Mouse (Mus musculus) liver, embryonic 11.5 days (tissue): ENCODE data around the gene Brca1. TPM values are rescaled to one million over a fixed set of nuclear protein-coding genes. Genes with fewer than 3 reads are reported as not detected.
A peak's percentile ranks its signal among the peaks of the same experiment; 100 is the strongest.
"Not testable (repeated sequence)": the region's sequence is repeated elsewhere in the genome, so short reads cannot be mapped to it uniquely, and the experiment has no call there.

Experiments
- ATAC-seq: fragments of 200-750 bp; cut with Nextera tagmentation; replicated peaks from 2 replicates; pipeline ENCODE4 v1.8.0; 2017; ENCODE audit warnings: moderate number of reproducible peaks, mild to moderate bottlenecking, moderate TSS enrichment, moderate library complexity; ENCODE audit not compliant: low FRiP score
- DNase-seq: peaks from one replicate; pipeline ENCODE4 v3.0.0-alpha.2; 2017; ENCODE audit warnings: low spot score
- H3K27ac ChIP-seq: fragments of 300-500 bp; sonication (generic); 2 replicates; pipeline ENCODE4 v1.5.1; 2014; ENCODE audit warnings: mild to moderate bottlenecking, low read depth, low read length, control low read depth
- H3K27me3 ChIP-seq: fragments of 300-500 bp; sonication (generic); replicated peaks from 2 replicates; pipeline ENCODE4 v1.6.1; 2014; ENCODE audit warnings: low read length, mixed read lengths; ENCODE audit not compliant: control insufficient read depth, insufficient read depth
- H3K36me3 ChIP-seq: fragments of 300-500 bp; sonication (generic); 2 replicates; pipeline ENCODE4 v1.6.1; 2014; ENCODE audit warnings: mild to moderate bottlenecking, low read length, moderate library complexity, mixed read lengths; ENCODE audit not compliant: control insufficient read depth, insufficient read depth
- H3K4me1 ChIP-seq: fragments of 300-500 bp; sonication (generic); replicated peaks from 2 replicates; pipeline ENCODE4 v1.6.1; 2014; ENCODE audit warnings: low read length, mixed read lengths; ENCODE audit not compliant: control insufficient read depth, insufficient read depth
- H3K4me2 ChIP-seq: fragments of 300-500 bp; sonication (generic); 2 replicates; pipeline ENCODE4 v1.6.1; 2014; ENCODE audit warnings: mild to moderate bottlenecking, control low read depth, moderate library complexity
- H3K4me3 ChIP-seq: fragments of 300-500 bp; sonication (generic); 2 replicates; pipeline ENCODE4 v1.5.1; 2014; ENCODE audit warnings: low read depth, low read length, control low read depth
- H3K9ac ChIP-seq: fragments of 300-500 bp; sonication (generic); 2 replicates; pipeline ENCODE4 v1.6.1; 2014; ENCODE audit warnings: low read depth, low read length, control low read depth
- H3K9me3 ChIP-seq: fragments of 300-500 bp; sonication (generic); 2 replicates; pipeline ENCODE4 v1.6.1; 2016; ENCODE audit warnings: low read length, inconsistent platforms, mixed read lengths; ENCODE audit not compliant: control insufficient read depth
- WGBS: fragments of 180-500 bp; shearing (Covaris S2); extraction: QIAGEN DNeasy Blood & Tissue Kit; methylation state at CpG from one replicate; pipeline ENCODE4 v1.1.7; 2014; 5-methylcytosine and 5-hydroxymethylcytosine counted together
- polyA plus RNA-seq: library from polyadenylated mRNA; unstranded; fragments of >200 nt; fragmentation: Nextera tagmentation; extraction: Ambion mirVana; gene quantifications from 2 replicates; pipeline ENCODE4 v1.2.1, GENCODE M21; 2014

Brca1 gene
- polyA plus RNA-seq, 1 experiment from 2014 or later, result 19.6 TPM

DNA sequence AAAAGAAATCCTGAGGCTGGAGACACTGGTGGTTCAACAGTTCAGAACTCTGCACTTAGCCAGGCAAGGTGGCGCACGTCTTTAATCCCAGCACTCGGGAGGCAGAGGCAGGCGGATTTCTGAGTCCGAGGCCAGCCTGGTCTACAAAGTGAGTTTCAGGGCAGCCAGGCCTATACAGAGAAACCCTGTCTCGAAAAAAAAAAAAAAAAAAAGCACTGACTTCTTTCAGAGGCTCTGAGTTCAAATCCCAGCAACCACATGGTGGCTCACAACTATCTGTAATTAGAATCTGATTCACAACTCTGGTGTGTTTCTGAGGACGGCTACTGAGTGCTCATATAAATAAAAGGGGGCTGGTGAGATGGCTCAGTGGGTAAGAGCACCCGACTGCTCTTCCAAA, 104.9 kb downstream of the Brca1 start:
- H3K9me3 ChIP-seq, H3K4me3 ChIP-seq, ATAC-seq, DNase-seq, H3K4me2 ChIP-seq, H3K27me3 ChIP-seq, H3K9ac ChIP-seq, H3K27ac ChIP-seq: not testable (repeated sequence)
- WGBS, result 81% methylated on average over 8 of the region's 8 CpGs
- peaks cover 22% of the 10 kb centered on the region for H3K36me3 ChIP-seq
- peaks cover 35% of the 10 kb centered on the region for H3K4me1 ChIP-seq

DNA sequence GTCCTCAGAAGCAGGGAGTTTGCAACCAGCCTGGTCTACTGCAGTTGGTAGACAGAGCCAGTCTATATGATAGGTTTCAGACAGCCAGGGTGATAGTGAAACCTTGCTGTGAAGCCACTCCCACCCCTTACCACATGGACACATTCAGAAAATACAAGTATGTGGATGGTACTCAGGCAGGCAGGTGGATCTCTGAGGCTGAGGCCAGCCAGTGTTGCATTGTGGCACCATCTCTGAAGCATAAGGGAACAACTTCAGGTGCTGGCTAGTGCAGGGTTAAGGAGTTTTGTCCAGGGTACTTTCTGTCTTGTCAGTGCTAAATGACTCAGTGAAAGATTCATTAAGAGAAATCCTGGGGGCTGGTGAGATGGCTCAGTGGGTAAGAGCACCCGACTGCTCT, 105.4 kb downstream of the Brca1 start:
- H3K27ac ChIP-seq, result peak overlapping the region; percentile 38
- no peak for ATAC-seq
- H3K27me3 ChIP-seq, result no peaks in the 10 kb centered on the region
- H3K4me2 ChIP-seq, result no peak overlapping the region
- H3K9ac ChIP-seq, result no peak overlapping the region
- no peak for DNase-seq
- H3K4me3 ChIP-seq, result no peak overlapping the region; the same call in 1 of the 2 replicates
- H3K36me3 ChIP-seq, result peaks cover 22% of the 10 kb centered on the region
- WGBS, result 77% methylated on average over 1 of the region's 1 CpGs
- peaks cover 34% of the 10 kb centered on the region for H3K4me1 ChIP-seq
- no peaks in the 10 kb centered on the region for H3K9me3 ChIP-seq

DNA sequence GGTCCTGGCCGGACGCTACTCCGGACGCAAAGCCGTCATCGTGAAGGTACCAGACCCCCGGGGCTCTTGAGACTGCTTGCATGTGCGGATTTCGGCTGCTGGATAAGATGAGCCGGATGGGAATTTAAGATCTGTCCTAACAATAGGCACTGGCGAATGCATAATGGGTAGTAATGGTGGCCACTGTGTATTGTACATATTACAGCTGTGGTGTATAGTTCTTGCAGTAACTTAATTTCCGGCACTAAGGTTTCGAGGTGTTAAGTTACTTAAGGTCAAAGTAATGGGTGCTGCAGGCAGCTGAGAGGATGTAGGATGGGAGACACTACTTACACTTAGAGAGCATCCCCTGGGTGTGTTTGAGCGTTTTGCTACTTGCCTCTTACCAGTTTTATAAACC, 109.0 kb downstream of the Brca1 start:
- under 1% methylated on average over 14 of the region's 14 CpGs for WGBS
- H3K4me2 ChIP-seq, result peak overlapping the region; percentile 96
- peaks cover 28% of the 10 kb centered on the region for H3K4me1 ChIP-seq
- peaks cover 22% of the 10 kb centered on the region for H3K36me3 ChIP-seq
- H3K27ac ChIP-seq, result peak overlapping the region; percentile 60
- H3K27me3 ChIP-seq, result no peaks in the 10 kb centered on the region
- H3K9me3 ChIP-seq, result no peaks in the 10 kb centered on the region
- no peak for DNase-seq
- no peak for ATAC-seq
- peak overlapping the region; percentile 98 for H3K9ac ChIP-seq
- H3K4me3 ChIP-seq, result peak overlapping the region; percentile 88

DNA sequence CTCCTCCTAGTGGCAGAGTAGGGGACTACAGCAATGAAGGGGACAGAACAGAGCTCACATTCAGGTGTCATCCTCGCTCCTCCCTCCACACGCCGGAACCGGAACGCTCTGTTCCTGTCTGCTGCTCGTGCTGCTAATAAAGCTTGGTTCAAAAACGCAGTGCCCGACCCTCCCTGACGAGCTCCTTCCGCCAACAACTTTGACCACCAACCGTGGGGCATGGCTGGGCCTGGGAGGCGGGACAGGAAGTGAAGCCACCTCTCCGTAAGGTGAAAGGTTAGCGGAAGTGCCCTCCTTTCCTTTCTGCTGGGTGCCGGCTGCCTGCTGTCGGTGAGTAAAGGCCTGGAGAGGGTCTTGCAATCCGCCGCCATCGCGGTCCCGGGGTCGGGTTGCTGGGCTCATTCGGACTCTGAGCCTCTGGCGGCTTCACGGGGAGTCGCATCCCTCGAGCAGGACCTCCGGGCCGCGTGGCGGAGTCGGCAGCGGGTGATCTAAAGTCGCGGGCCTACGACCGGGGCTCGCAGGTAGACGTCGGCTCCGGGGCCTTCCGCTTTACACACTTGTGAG, 109.5 kb downstream of the Brca1 start, which contains the start of gene Rpl27:
Gene Rpl27 (plus strand): TSS at position 172 of the 567 bp plus-strand sequence.
- Histone ChIP-seq H3K36me3 (peaks cover 22% of the 10 kb centered on the region), H3K4me3 (peak within 1 kb of the TSS; percentile 88), H3K9me3 (no peaks in the 10 kb centered on the region), H3K9ac (peak within 1 kb of the TSS; percentile 98), H3K27ac (peak within 1 kb of the TSS; percentile 60), H3K4me1 (peaks cover 24% of the 10 kb centered on the region), H3K27me3 (no peaks in the 10 kb centered on the region), H3K4me2 (peak within 1 kb of the TSS; percentile 96)
- peak; percentile 95 for DNase-seq
- WGBS, result under 1% methylated on average over 42 of the region's 42 CpGs
- ATAC-seq, result peak; percentile 98

DNA sequence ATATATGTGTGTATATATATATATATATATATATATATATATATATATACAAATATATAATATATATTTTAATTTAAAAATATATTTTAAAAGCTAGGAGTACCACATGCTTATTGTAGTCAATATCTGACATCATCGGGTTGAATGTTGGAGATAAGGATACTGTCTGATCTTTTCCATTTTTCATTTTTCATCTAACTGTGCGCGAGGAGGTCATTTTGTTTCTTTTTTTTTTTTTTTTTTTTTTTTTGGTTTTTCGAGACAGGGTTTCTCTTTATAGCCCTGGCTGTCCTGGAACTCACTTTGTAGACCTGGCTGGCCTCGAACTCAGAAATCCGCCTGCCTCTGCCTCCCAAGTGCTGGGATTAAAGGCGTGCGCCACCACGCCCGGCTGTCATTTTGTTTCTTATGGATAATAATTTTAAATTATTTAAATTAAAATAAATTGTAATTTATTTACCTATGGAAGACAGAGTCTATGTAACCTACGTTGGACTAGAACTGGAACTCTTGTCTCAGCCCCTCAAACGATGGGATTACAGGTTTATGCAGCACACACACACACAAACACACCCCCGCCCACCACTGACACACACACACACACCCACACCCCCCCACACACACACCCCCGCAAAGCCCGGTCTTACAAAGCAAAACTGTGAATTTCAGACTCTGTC, 110.2 kb downstream of the Brca1 start:
- H3K4me1 ChIP-seq, result peaks cover 24% of the 10 kb centered on the region
- not testable (repeated sequence) for H3K27ac ChIP-seq, H3K27me3 ChIP-seq, ATAC-seq, H3K9me3 ChIP-seq, DNase-seq
- H3K9ac ChIP-seq, result peak overlapping the region; percentile 40; the same call in 1 of the 2 replicates
- 28% methylated on average over 14 of the region's 15 CpGs for WGBS
- peaks cover 22% of the 10 kb centered on the region for H3K36me3 ChIP-seq
- peak overlapping the region; percentile 56 for H3K4me2 ChIP-seq
- H3K4me3 ChIP-seq, result peak overlapping the region; percentile 88

Other genes starting within 250 kb of the Brca1 start
- 134 and 148 TPM in 2 replicates for gene Becn1, start 249.7 kb downstream of the Brca1 start, polyA plus RNA-seq
- 201 and 221 TPM in 2 replicates for gene Psme3, start 235.7 kb downstream of the Brca1 start, polyA plus RNA-seq
- 2.9 and 3.2 TPM in 2 replicates for gene Aoc2, start 226.9 kb downstream of the Brca1 start, polyA plus RNA-seq
- 0.08 TPM in 1 of 2 replicates, not detected in the other for gene Aoc3, start 221.3 kb downstream of the Brca1 start, polyA plus RNA-seq
- not detected in 2 replicates for gene G6pc, start 184.4 kb downstream of the Brca1 start, polyA plus RNA-seq
- 92.3 and 94.0 TPM in 2 replicates for gene Aarsd1, start 134.3 kb downstream of the Brca1 start, polyA plus RNA-seq
- 8.7 and 9.2 TPM in 2 replicates for gene Gm27029, start 127.2 kb downstream of the Brca1 start, polyA plus RNA-seq
- gene Rundc1, start 126.9 kb downstream of the Brca1 start, polyA plus RNA-seq, result 12.6 and 13.4 TPM in 2 replicates
- 3.2 and 5.0 TPM in 2 replicates for gene Ptges3l, start 126.6 kb downstream of the Brca1 start, polyA plus RNA-seq
- 553 and 579 TPM in 2 replicates for gene Rpl27, start 109.7 kb downstream of the Brca1 start, polyA plus RNA-seq
- gene Ifi35, start 103.5 kb downstream of the Brca1 start, polyA plus RNA-seq, result 31.2 and 34.6 TPM in 2 replicates
- gene Rnd2, start 87.0 kb downstream of the Brca1 start, polyA plus RNA-seq, result 3.7 and 5.4 TPM in 2 replicates
- 16.8 and 19.5 TPM in 2 replicates for gene Vat1, start 85.7 kb downstream of the Brca1 start, polyA plus RNA-seq
- 52.7 and 55.7 TPM in 2 replicates for gene Nbr1, start 194 bp upstream of the Brca1 start, polyA plus RNA-seq
- gene Tmem106a, start 30.3 kb upstream of the Brca1 start, polyA plus RNA-seq, result 6.2 and 6.8 TPM in 2 replicates
- not detected in 2 replicates for gene Gm11634, start 47.3 kb upstream of the Brca1 start, polyA plus RNA-seq
- gene Rdm1, start 75.2 kb upstream of the Brca1 start, polyA plus RNA-seq, result 13.8 and 15.3 TPM in 2 replicates
- 3.6 and 3.9 TPM in 2 replicates for gene Arl4d, start 113.6 kb upstream of the Brca1 start, polyA plus RNA-seq
- 37.6 and 38.8 TPM in 2 replicates for gene Dhx8, start 181.0 kb upstream of the Brca1 start, polyA plus RNA-seq
- gene Etv4, start 233.4 kb upstream of the Brca1 start, polyA plus RNA-seq, result 3.3 and 3.9 TPM in 2 replicates